Mouse (Mus musculus) adrenal gland, postnatal 25 days (tissue): ENCODE results near the gene Dclk2. TPM values are rescaled to one million over a fixed set of nuclear protein-coding genes. Genes with fewer than 3 reads are reported as not detected.

Experiments
- DNase-seq: peaks from one replicate; pipeline ENCODE4 v3.0.0; 2021; ENCODE audit warnings: mixed read lengths
- long read RNA-seq: library from polyadenylated mRNA; stranded (forward); transcript quantifications from one replicate; pipeline ENCODE4 v2.0.0, GENCODE M21; 2021
- total RNA-seq: library from RNA; stranded (reverse); gene quantifications from 2 replicates; pipeline ENCODE4 v1.2.3, GENCODE M21; 2021

The Dclk2 gene
- 9.6 and 10.4 TPM in 2 replicates for total RNA-seq
- long read RNA-seq, full-length matches to known transcripts: 4 of 12 reads
- long read RNA-seq, partial matches to known transcripts: 2 of 12 reads
- long read RNA-seq, other reads (novel, unspliced or antisense): 6 of 12 reads

- DNase-seq: peak; percentile 82
Observed at GRCm38 (mm10) chr3:86920343-86921083, at the start of gene Dclk2. TSS of gene Dclk2 (minus strand) at chr3:86920852.

- DNase-seq: peak; percentile 4
Observed at GRCm38 (mm10) chr3:86962665-86963435, 42.2 kb upstream of the Dclk2 start.

- DNase-seq: no peak
Observed at GRCm38 (mm10) chr3:86961395-86961669, 40.7 kb upstream of the Dclk2 start.

GRCm38 (mm10) chr3:86960656-86961394, 40.2 kb upstream of the Dclk2 start:
- no peak for DNase-seq

- DNase-seq: no peak
Observed at GRCm38 (mm10) chr3:86959088-86959487, 38.4 kb upstream of the Dclk2 start.

GRCm38 (mm10) chr3:86955376-86955775, 34.7 kb upstream of the Dclk2 start:
- no peak for DNase-seq

GRCm38 (mm10) chr3:86954521-86954920, 33.9 kb upstream of the Dclk2 start:
- no peak for DNase-seq

- DNase-seq: no peak
Observed at GRCm38 (mm10) chr3:86953819-86954218, 33.2 kb upstream of the Dclk2 start.

- no peak for DNase-seq
Observed at GRCm38 (mm10) chr3:86950652-86951051, 30.0 kb upstream of the Dclk2 start.

GRCm38 (mm10) chr3:86936254-86936836, 15.7 kb upstream of the Dclk2 start:
- DNase-seq: no peak

- DNase-seq: no peak
Observed at GRCm38 (mm10) chr3:86933446-86933845, 12.8 kb upstream of the Dclk2 start.

- no peak for DNase-seq
Observed at GRCm38 (mm10) chr3:86923686-86924085, 3.0 kb upstream of the Dclk2 start.

GRCm38 (mm10) chr3:86921181-86921975, 726 bp upstream of the Dclk2 start:
- peak; percentile 23 for DNase-seq

GRCm38 (mm10) chr3:86919641-86920342, 860 bp downstream of the Dclk2 start:
- peak; percentile 24 for DNase-seq

- no peak for DNase-seq
Observed at GRCm38 (mm10) chr3:86917048-86917447, 3.6 kb downstream of the Dclk2 start.

- DNase-seq: no peak
Observed at GRCm38 (mm10) chr3:86916626-86917025, 4.0 kb downstream of the Dclk2 start.

- DNase-seq: no peak
Observed at GRCm38 (mm10) chr3:86915291-86915690, 5.4 kb downstream of the Dclk2 start.

GRCm38 (mm10) chr3:86914316-86914715, 6.3 kb downstream of the Dclk2 start:
- DNase-seq: no peak

- no peak for DNase-seq
Observed at GRCm38 (mm10) chr3:86898366-86898765, 22.3 kb downstream of the Dclk2 start.

GRCm38 (mm10) chr3:86897551-86897950, 23.1 kb downstream of the Dclk2 start:
- DNase-seq: no peak

- DNase-seq: no peak
Observed at GRCm38 (mm10) chr3:86897066-86897465, 23.6 kb downstream of the Dclk2 start.
